Mouse (Mus musculus) CH12.LX (cell line): ENCODE data around the gene Trim80. TPM values are rescaled to one million over a fixed set of nuclear protein-coding genes. Genes with fewer than 3 reads are reported as not detected.

Source experiments
- DNase-seq: peaks from one replicate; pipeline ENCODE4 v3.0.0-alpha.2; 2013; ENCODE audit errors: extremely low read depth
- H3K27ac ChIP-seq: 2 replicates; pipeline ENCODE4 v1.5.1; 2012; ENCODE audit warnings: low read depth, mild to moderate bottlenecking, control low read depth, moderate library complexity; ENCODE audit not compliant: insufficient read depth
- H3K27me3 ChIP-seq: replicated peaks from 2 replicates; pipeline ENCODE3; 2012; ENCODE audit warnings: inconsistent platforms
- H3K36me3 ChIP-seq, 2 experiments: replicated peaks in 1 of 2; 2 replicates each; pipeline versions ENCODE3 to v1.6.1; 2012; ENCODE audit warnings: inconsistent platforms in 1 of 2, low read length in 1 of 2, mild to moderate bottlenecking in 1 of 2, mixed read lengths in 1 of 2, moderate library complexity in 1 of 2; ENCODE audit not compliant: control insufficient read depth in 1 of 2, insufficient read depth in 1 of 2
- H3K4me1 ChIP-seq, 2 experiments: 2 replicates each; pipeline ENCODE4 v1.6.1; 2012; ENCODE audit warnings: inconsistent platforms in 1 of 2, moderate library complexity in 1 of 2; ENCODE audit not compliant: insufficient read depth in 2 of 2, control insufficient read depth in 1 of 2
- H3K4me2 ChIP-seq: 2 replicates; pipeline ENCODE4 v1.6.1; 2012; ENCODE audit warnings: low read depth, mild to moderate bottlenecking, control low read depth; ENCODE audit not compliant: poor library complexity, insufficient read depth, severe bottlenecking
- H3K4me3 ChIP-seq, 3 experiments: fragments of 150-350 bp in 1 of 3; sonication (generic) in 1 of 3; replicated peaks in 1 of 3; 2 replicates each; pipeline versions ENCODE3 to v1.5.1; 2011 to 2012; ENCODE audit warnings: low read depth in 2 of 3, low read length in 2 of 3, mild to moderate bottlenecking in 2 of 3, moderate library complexity in 2 of 3, control low read depth in 1 of 3, improper control_type of control experiment in 1 of 3, inconsistent platforms in 1 of 3, mixed read lengths in 1 of 3; ENCODE audit not compliant: poor library complexity in 1 of 3
- H3K79me2 ChIP-seq: replicated peaks from 2 replicates; pipeline ENCODE4 v1.6.1; 2012; ENCODE audit warnings: mild to moderate bottlenecking, moderate library complexity; ENCODE audit not compliant: control insufficient read depth, poor library complexity, insufficient read depth, severe bottlenecking; ENCODE audit errors: extremely low read depth
- H3K9ac ChIP-seq: 2 replicates; pipeline ENCODE4 v1.6.1; 2012; ENCODE audit warnings: low read depth, mild to moderate bottlenecking, control low read depth, moderate library complexity; ENCODE audit not compliant: insufficient read depth
- H3K9me3 ChIP-seq: replicated peaks from 2 replicates; pipeline ENCODE3; 2012; ENCODE audit warnings: low read length, inconsistent platforms, mixed read lengths
- CHD1 ChIP-seq: IDR thresholded peaks from 2 replicates; pipeline ENCODE4 v1.6.1; 2012; ENCODE audit warnings: low read depth, low read length, improper control_type of control experiment, inconsistent platforms
- EP300 ChIP-seq: IDR thresholded peaks from 2 replicates; pipeline ENCODE4 v1.6.1; 2011; ENCODE audit warnings: low read length, improper control_type of control experiment
- ETS1 ChIP-seq: conservative IDR thresholded peaks from 2 replicates; pipeline ENCODE4 v1.6.1; 2012; ENCODE audit warnings: low read depth, mild to moderate bottlenecking, inconsistent platforms, low read length, improper control_type of control experiment, moderate library complexity
- GABPA ChIP-seq: IDR thresholded peaks from 2 replicates; pipeline ENCODE4 v1.6.1; 2012; ENCODE audit warnings: low read depth, low read length, improper control_type of control experiment, inconsistent platforms; ENCODE audit not compliant: insufficient replicate concordance
- HCFC1 ChIP-seq: IDR thresholded peaks from 2 replicates; pipeline ENCODE4 v1.6.1; 2012; ENCODE audit warnings: low read depth, mild to moderate bottlenecking, inconsistent platforms, low read length, improper control_type of control experiment
- JUN ChIP-seq: IDR thresholded peaks from 2 replicates; pipeline ENCODE4 v1.6.1; 2011; ENCODE audit warnings: low read depth, mild to moderate bottlenecking, low read length, improper control_type of control experiment, moderate library complexity; ENCODE audit not compliant: insufficient read depth
- KAT2A ChIP-seq: IDR thresholded peaks from 2 replicates; pipeline ENCODE4 v1.6.1; 2012; ENCODE audit warnings: low read length, improper control_type of control experiment, inconsistent platforms; ENCODE audit not compliant: insufficient replicate concordance
- NRF1 ChIP-seq: IDR thresholded peaks from 2 replicates; pipeline ENCODE4 v1.6.1; 2014; ENCODE audit warnings: low read depth, mild to moderate bottlenecking, inconsistent platforms, low read length, improper control_type of control experiment, moderate library complexity
- POLR2AphosphoS2 ChIP-seq: IDR thresholded peaks from 2 replicates; pipeline ENCODE4 v1.6.1; 2011; ENCODE audit warnings: low read depth, low read length, improper control_type of control experiment
- RCOR1 ChIP-seq: conservative IDR thresholded peaks from 2 replicates; pipeline ENCODE4 v1.6.1; 2012; ENCODE audit warnings: low read depth, mild to moderate bottlenecking, inconsistent platforms, low read length, improper control_type of control experiment
- SIN3A ChIP-seq: IDR thresholded peaks from 2 replicates; pipeline ENCODE4 v1.6.1; 2012; ENCODE audit warnings: low read length, improper control_type of control experiment, inconsistent platforms
- TBP ChIP-seq: conservative IDR thresholded peaks from 2 replicates; pipeline ENCODE4 v1.6.1; 2011; ENCODE audit warnings: low read depth, low read length, improper control_type of control experiment
- TCF12 ChIP-seq: IDR thresholded peaks from 2 replicates; pipeline ENCODE4 v1.6.1; 2014; ENCODE audit warnings: low read depth, mild to moderate bottlenecking, inconsistent platforms, low read length, improper control_type of control experiment
- USF1 ChIP-seq: IDR thresholded peaks from 2 replicates; pipeline ENCODE4 v1.6.1; 2014; ENCODE audit warnings: low read depth, mild to moderate bottlenecking, inconsistent platforms, low read length, improper control_type of control experiment
- ZC3H11A ChIP-seq: IDR thresholded peaks from 2 replicates; pipeline ENCODE4 v1.6.1; 2012; ENCODE audit warnings: low read depth, mild to moderate bottlenecking, inconsistent platforms, low read length, improper control_type of control experiment
- ZKSCAN1 ChIP-seq: IDR thresholded peaks from 2 replicates; pipeline ENCODE4 v1.6.1; 2012; ENCODE audit warnings: low read depth, inconsistent platforms, low read length, improper control_type of control experiment, borderline replicate concordance
- dilution Hi-C: fragments of 300-500 bp; cut with MboI; formaldehyde crosslinking; loops from 2 replicates; pipeline ENCODE4 v1.14.3; 2020; ENCODE audit warnings: low sequenced_read_pairs; ENCODE audit not compliant: extremely low pct_unique_long_range_greater_than_20kb, extremely low pct_ligation_motif_present
- in situ Hi-C: fragments of 300-500 bp; cut with MboI; formaldehyde crosslinking; loops from 3 replicates; pipeline ENCODE4 v1.14.3; 2019; ENCODE audit warnings: low sequenced_read_pairs, low pct_ligation_motif_present, low pct_unique_long_range_greater_than_20kb, mixed read lengths
- polyA plus RNA-seq: library from polyadenylated mRNA; unstranded; fragments of >175 nt; gene quantifications from 2 replicates; pipeline ENCODE4 v1.2.1, GENCODE M21; 2012; ENCODE audit warnings: low read depth; ENCODE audit not compliant: insufficient read length
- total RNA-seq, 2 experiments: library from RNA; depleted of rRNA; stranded (reverse); fragments of 300-350 nt in 1 of 2; fragments of >200 nt in 1 of 2; gene quantifications; 2 replicates each; pipeline ENCODE4 v1.2.3; 2012 to 2014

Gene Trim80
- total and polyA plus RNA-seq, 3 experiments = not detected

DNA sequence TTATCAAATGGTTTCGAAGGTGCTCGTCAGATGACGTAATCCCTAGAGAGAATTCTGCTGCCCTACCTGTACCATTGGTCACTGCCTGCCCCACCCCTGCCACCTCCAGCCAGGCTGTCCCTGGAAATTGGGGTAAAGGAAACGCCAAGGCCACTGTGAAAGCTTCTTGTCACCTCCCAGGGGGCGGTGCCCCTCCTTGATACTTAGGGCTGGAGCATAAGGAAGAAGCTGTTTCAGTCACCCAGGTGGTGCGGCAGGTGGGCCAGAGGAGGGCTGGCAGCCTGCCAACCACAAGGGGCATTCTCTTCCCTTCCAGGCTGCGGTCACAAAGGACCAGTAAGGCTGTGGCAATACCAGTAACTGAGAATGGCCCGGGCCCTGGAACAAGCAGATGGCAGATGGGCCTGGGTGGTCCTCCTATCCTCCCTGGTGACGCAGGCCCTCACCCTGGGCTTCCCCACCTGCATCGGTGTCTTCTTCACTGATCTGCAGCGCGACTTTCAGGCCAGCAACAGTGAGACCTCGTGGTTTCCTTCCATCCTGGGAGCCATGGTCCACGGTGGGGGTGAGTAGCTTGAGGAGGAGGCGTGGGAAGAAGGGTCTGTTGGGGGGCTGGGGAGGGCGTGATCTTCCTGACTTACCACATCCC lies 22.0 kb downstream of the Trim80 start, which contains the start of gene Slc16a5:
Gene Slc16a5, plus strand, starts transcription at position 232 of the 649 bp plus-strand sequence.
- no peaks in the 10 kb centered on the region for H3K9me3 ChIP-seq
- H3K9ac ChIP-seq = no peak within 1 kb of the TSS
- H3K4me2 ChIP-seq = no peak within 1 kb of the TSS
- no peak within 1 kb of the TSS for H3K27ac ChIP-seq
- peaks cover 30% of the 10 kb centered on the region for H3K27me3 ChIP-seq
- no peak for DNase-seq
- no peaks in the 10 kb centered on the region for H3K36me3 ChIP-seq
- TF ChIP-seq SIN3A = no peak
- TF ChIP-seq CHD1 = no peak
- no peak for TF ChIP-seq EP300
- TF ChIP-seq KAT2A = no peak
- TF ChIP-seq USF1 = no peak
- no peak for TF ChIP-seq ZKSCAN1
- no peak for TF ChIP-seq NRF1
- no peak for TF ChIP-seq ZC3H11A
- TF ChIP-seq TBP = no peak
- TF ChIP-seq ETS1 = no peak
- no peak within 1 kb of the TSS for H3K4me3 ChIP-seq
- in situ Hi-C loops (no loop called here), dilution Hi-C loops (no loop called here)
- no peaks in the 10 kb centered on the region for H3K79me2 ChIP-seq
- H3K4me1 ChIP-seq = peaks cover 5 to 19% of the 10 kb centered on the region in 2 experiments

- peaks cover 3 to 17% of the 10 kb centered on the region in 2 experiments for H3K4me1 ChIP-seq
- dilution Hi-C loops = no loop called here
- H3K36me3 ChIP-seq = no peaks in the 10 kb centered on the region
- TF ChIP-seq TCF12 (no peak), HCFC1 (no peak), NRF1 (no peak), POLR2AphosphoS2 (no peak), RCOR1 (no peak), GABPA (no peak), CHD1 (no peak), JUN (no peak)
- no peak overlapping the region for H3K4me2 ChIP-seq
- no peak for DNase-seq
- H3K9me3 ChIP-seq = no peaks in the 10 kb centered on the region
- H3K27me3 ChIP-seq = peaks cover 30% of the 10 kb centered on the region
- no peak overlapping the region for H3K27ac ChIP-seq
- in situ Hi-C loops = no loop called here
- H3K79me2 ChIP-seq = no peaks in the 10 kb centered on the region
- no peak overlapping the region for H3K9ac ChIP-seq
- no peak overlapping the region for H3K4me3 ChIP-seq
Measured at GRCm38 (mm10) chr11:115463397-115463796, 23.1 kb downstream of the Trim80 start.
